Mouse (Mus musculus): ENCODE results near the gene Dyrk1a. TPM values are rescaled to one million over a fixed set of nuclear protein-coding genes. Genes with fewer than 3 reads are reported as not detected.

The Dyrk1a gene
- total RNA-seq, 1 experiment from 2014 or later: 89.6 TPM

GRCm38 (mm10) chr16:94575757-94576156 is 5.9 kb downstream of the Dyrk1a start:
- no peak for ATAC-seq (replicated peaks in 1 of 2; ENCODE audit: insufficient read depth in 1 of 2, low FRiP score in 2 of 2, low TSS enrichment in 1 of 2, low read depth in 1 of 2, poor library complexity in 2 of 2, severe bottlenecking in 2 of 2)

GRCm38 (mm10) chr16:94579348-94579747 is 9.5 kb downstream of the Dyrk1a start:
- ATAC-seq (replicated peaks in 1 of 2; ENCODE audit: insufficient read depth in 1 of 2, low FRiP score in 2 of 2, low TSS enrichment in 1 of 2, low read depth in 1 of 2, poor library complexity in 2 of 2, severe bottlenecking in 2 of 2): no peak; a peak in 1 of 4 replicates

- ATAC-seq (replicated peaks in 1 of 2; ENCODE audit: insufficient read depth in 1 of 2, low FRiP score in 2 of 2, low TSS enrichment in 1 of 2, low read depth in 1 of 2, poor library complexity in 2 of 2, severe bottlenecking in 2 of 2): no peak
Measured at GRCm38 (mm10) chr16:94580844-94581405, 11.1 kb downstream of the Dyrk1a start.

- ATAC-seq (replicated peaks in 1 of 2; ENCODE audit: insufficient read depth in 1 of 2, low FRiP score in 2 of 2, low TSS enrichment in 1 of 2, low read depth in 1 of 2, poor library complexity in 2 of 2, severe bottlenecking in 2 of 2): no peak
Measured at GRCm38 (mm10) chr16:94586349-94586990, 16.7 kb downstream of the Dyrk1a start.

- no peak for ATAC-seq (replicated peaks in 1 of 2; ENCODE audit: insufficient read depth in 1 of 2, low FRiP score in 2 of 2, low TSS enrichment in 1 of 2, low read depth in 1 of 2, poor library complexity in 2 of 2, severe bottlenecking in 2 of 2)
Measured at GRCm38 (mm10) chr16:94587461-94587860, 17.7 kb downstream of the Dyrk1a start.

- no peak for ATAC-seq (replicated peaks in 1 of 2; ENCODE audit: insufficient read depth in 1 of 2, low FRiP score in 2 of 2, low TSS enrichment in 1 of 2, low read depth in 1 of 2, poor library complexity in 2 of 2, severe bottlenecking in 2 of 2)
Measured at GRCm38 (mm10) chr16:94588171-94588570, 18.4 kb downstream of the Dyrk1a start.

GRCm38 (mm10) chr16:94588974-94589373 is 19.2 kb downstream of the Dyrk1a start:
- ATAC-seq (replicated peaks in 1 of 2; ENCODE audit: insufficient read depth in 1 of 2, low FRiP score in 2 of 2, low TSS enrichment in 1 of 2, low read depth in 1 of 2, poor library complexity in 2 of 2, severe bottlenecking in 2 of 2): peak; percentile 57 to 61

GRCm38 (mm10) chr16:94589648-94590047 is 19.8 kb downstream of the Dyrk1a start:
- ATAC-seq (replicated peaks in 1 of 2; ENCODE audit: insufficient read depth in 1 of 2, low FRiP score in 2 of 2, low TSS enrichment in 1 of 2, low read depth in 1 of 2, poor library complexity in 2 of 2, severe bottlenecking in 2 of 2): no peak

GRCm38 (mm10) chr16:94590214-94590613 is 20.4 kb downstream of the Dyrk1a start:
- ATAC-seq (replicated peaks in 1 of 2; ENCODE audit: insufficient read depth in 1 of 2, low FRiP score in 2 of 2, low TSS enrichment in 1 of 2, low read depth in 1 of 2, poor library complexity in 2 of 2, severe bottlenecking in 2 of 2): no peak

GRCm38 (mm10) chr16:94590977-94591376 is 21.2 kb downstream of the Dyrk1a start:
- ATAC-seq (replicated peaks in 1 of 2; ENCODE audit: insufficient read depth in 1 of 2, low FRiP score in 2 of 2, low TSS enrichment in 1 of 2, low read depth in 1 of 2, poor library complexity in 2 of 2, severe bottlenecking in 2 of 2): no peak

- no peak for ATAC-seq (replicated peaks in 1 of 2; ENCODE audit: insufficient read depth in 1 of 2, low FRiP score in 2 of 2, low TSS enrichment in 1 of 2, low read depth in 1 of 2, poor library complexity in 2 of 2, severe bottlenecking in 2 of 2)
Measured at GRCm38 (mm10) chr16:94591536-94591935, 21.7 kb downstream of the Dyrk1a start.

GRCm38 (mm10) chr16:94596633-94597032 is 26.8 kb downstream of the Dyrk1a start:
- ATAC-seq (replicated peaks in 1 of 2; ENCODE audit: insufficient read depth in 1 of 2, low FRiP score in 2 of 2, low TSS enrichment in 1 of 2, low read depth in 1 of 2, poor library complexity in 2 of 2, severe bottlenecking in 2 of 2): no peak

GRCm38 (mm10) chr16:94597640-94598039 is 27.8 kb downstream of the Dyrk1a start:
- no peak for ATAC-seq (replicated peaks in 1 of 2; ENCODE audit: insufficient read depth in 1 of 2, low FRiP score in 2 of 2, low TSS enrichment in 1 of 2, low read depth in 1 of 2, poor library complexity in 2 of 2, severe bottlenecking in 2 of 2)

GRCm38 (mm10) chr16:94599977-94600724 is 30.3 kb downstream of the Dyrk1a start:
- no peak for ATAC-seq (replicated peaks in 1 of 2; ENCODE audit: insufficient read depth in 1 of 2, low FRiP score in 2 of 2, low TSS enrichment in 1 of 2, low read depth in 1 of 2, poor library complexity in 2 of 2, severe bottlenecking in 2 of 2)

- no peak for ATAC-seq (replicated peaks in 1 of 2; ENCODE audit: insufficient read depth in 1 of 2, low FRiP score in 2 of 2, low TSS enrichment in 1 of 2, low read depth in 1 of 2, poor library complexity in 2 of 2, severe bottlenecking in 2 of 2)
Measured at GRCm38 (mm10) chr16:94601089-94601488, 31.3 kb downstream of the Dyrk1a start.

GRCm38 (mm10) chr16:94601540-94601953 is 31.7 kb downstream of the Dyrk1a start:
- ATAC-seq (replicated peaks in 1 of 2; ENCODE audit: insufficient read depth in 1 of 2, low FRiP score in 2 of 2, low TSS enrichment in 1 of 2, low read depth in 1 of 2, poor library complexity in 2 of 2, severe bottlenecking in 2 of 2): peak; percentile 66 to 78

- ATAC-seq (replicated peaks in 1 of 2; ENCODE audit: insufficient read depth in 1 of 2, low FRiP score in 2 of 2, low TSS enrichment in 1 of 2, low read depth in 1 of 2, poor library complexity in 2 of 2, severe bottlenecking in 2 of 2): no peak
Measured at GRCm38 (mm10) chr16:94602188-94602587, 32.4 kb downstream of the Dyrk1a start.

- ATAC-seq (replicated peaks in 1 of 2; ENCODE audit: insufficient read depth in 1 of 2, low FRiP score in 2 of 2, low TSS enrichment in 1 of 2, low read depth in 1 of 2, poor library complexity in 2 of 2, severe bottlenecking in 2 of 2): no peak
Measured at GRCm38 (mm10) chr16:94602730-94603129, 32.9 kb downstream of the Dyrk1a start.

Measured in hematopoietic stem cell, adult 5-6 weeks (primary cell).